Mouse (Mus musculus): Measurements from ENCODE around the gene 1700067P10Rik. TPM values are rescaled to one million over a fixed set of nuclear protein-coding genes. Genes with fewer than 3 reads are reported as not detected.

The 1700067P10Rik gene
- not detected in 4 replicates for total RNA-seq (2023; ENCODE audit: inconsistent age)

DNA sequence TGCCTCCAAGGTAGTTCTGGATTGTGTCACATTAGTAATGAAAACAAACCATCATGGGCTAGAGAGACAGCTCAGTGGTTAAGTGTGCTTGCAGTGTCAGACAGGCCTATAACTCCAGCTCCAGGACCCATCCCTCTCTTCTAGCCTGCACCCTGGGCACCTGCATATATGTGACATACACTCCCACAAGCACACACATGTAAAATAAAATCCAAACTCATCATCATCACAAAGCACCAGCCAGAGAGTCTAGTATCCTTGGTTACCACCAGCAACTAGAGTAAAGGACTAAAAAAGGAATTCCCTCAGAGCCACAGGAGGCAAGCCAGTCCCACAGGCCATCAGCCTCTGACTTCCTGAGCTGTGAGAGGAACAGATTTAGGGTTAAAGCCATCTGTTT lies at the start of gene 1700067P10Rik:
1700067P10Rik (plus strand) TSS at position 301 of the 400 bp plus-strand sequence.

Other genes with a start within 250 kb of the 1700067P10Rik start
- 77.2 to 95.5 TPM (median 92.3 TPM) in 4 replicates for gene Foxp4, start 164.7 kb upstream of the 1700067P10Rik start, total RNA-seq (2023; ENCODE audit: inconsistent age)
- gene 1700122O11Rik, start 51.0 kb upstream of the 1700067P10Rik start, total RNA-seq (2023; ENCODE audit: inconsistent age), result not detected in 4 replicates
- 0.19 to 0.42 TPM in 2 of 4 replicates, not detected in the others for gene 9830107B12Rik, start 56.9 kb downstream of the 1700067P10Rik start, total RNA-seq (2023; ENCODE audit: inconsistent age)
- 0.30 to 0.75 TPM (median 0.32 TPM) in 3 of 4 replicates, not detected in the other for gene A530064D06Rik, start 78.0 kb downstream of the 1700067P10Rik start, total RNA-seq (2023; ENCODE audit: inconsistent age)
- gene Trem1, start 143.4 kb downstream of the 1700067P10Rik start, total RNA-seq (2023; ENCODE audit: inconsistent age), result 1.1 to 2.7 TPM (median 2.2 TPM) in 4 replicates
- not detected in 4 replicates for gene Trem3, start 158.5 kb downstream of the 1700067P10Rik start, total RNA-seq (2023; ENCODE audit: inconsistent age)
- gene Treml4, start 175.0 kb downstream of the 1700067P10Rik start, total RNA-seq (2023; ENCODE audit: inconsistent age), result 2.1 to 4.2 TPM (median 3.4 TPM) in 4 replicates
- 169 to 178 TPM (median 175 TPM) in 4 replicates for gene Treml2, start 210.2 kb downstream of the 1700067P10Rik start, total RNA-seq (2023; ENCODE audit: inconsistent age)
- gene B430306N03Rik, start 226.8 kb downstream of the 1700067P10Rik start, total RNA-seq (2023; ENCODE audit: inconsistent age), result 6.0 to 10.3 TPM (median 7.3 TPM) in 4 replicates